Mouse (Mus musculus): ENCODE results near the gene Fam189b.
A peak's percentile ranks its signal among the peaks of the same experiment; 100 is the strongest.
"Not testable (repeated sequence)": the region's sequence is repeated elsewhere in the genome, so short reads cannot be mapped to it uniquely, and the experiment has no call there.

Fam189b gene

GRCm38 (mm10) chr3:89202253-89203141 is 19.6 kb downstream of the Fam189b start, which contains the start of gene Gba:
Gene Gba, plus strand, starts transcription at chr3:89202928.
- DNase-seq (ENCODE audit: low read depth, low spot score) = peak; percentile 91

- no peak for DNase-seq (ENCODE audit: low read depth, low spot score)
Observed at GRCm38 (mm10) chr3:89203142-89203514, 20.2 kb downstream of the Fam189b start.

- DNase-seq (ENCODE audit: low read depth, low spot score) = no peak
Observed at GRCm38 (mm10) chr3:89206079-89206478, 23.1 kb downstream of the Fam189b start.

GRCm38 (mm10) chr3:89206695-89207094 is 23.8 kb downstream of the Fam189b start:
- DNase-seq (ENCODE audit: low read depth, low spot score) = no peak

- no peak for DNase-seq (ENCODE audit: low read depth, low spot score)
Observed at GRCm38 (mm10) chr3:89208075-89208657, 25.2 kb downstream of the Fam189b start.

- DNase-seq (ENCODE audit: low read depth, low spot score) = no peak
Observed at GRCm38 (mm10) chr3:89208736-89209135, 25.8 kb downstream of the Fam189b start.

GRCm38 (mm10) chr3:89209731-89210130 is 26.8 kb downstream of the Fam189b start:
- DNase-seq (ENCODE audit: low read depth, low spot score) = no peak

- no peak for DNase-seq (ENCODE audit: low read depth, low spot score)
Observed at GRCm38 (mm10) chr3:89210162-89210561, 27.2 kb downstream of the Fam189b start.

GRCm38 (mm10) chr3:89210731-89211130 is 27.8 kb downstream of the Fam189b start:
- DNase-seq (ENCODE audit: low read depth, low spot score) = no peak

GRCm38 (mm10) chr3:89213803-89214530 is 31.0 kb downstream of the Fam189b start:
- DNase-seq (ENCODE audit: low read depth, low spot score) = peak; percentile 95

- DNase-seq (ENCODE audit: low read depth, low spot score) = no peak
Observed at GRCm38 (mm10) chr3:89214681-89215411, 31.9 kb downstream of the Fam189b start, which contains the start of gene Thbs3. Gene Thbs3, plus strand, starts transcription at chr3:89215180.

GRCm38 (mm10) chr3:89215853-89216252 is 32.9 kb downstream of the Fam189b start:
- peak; percentile 84 for DNase-seq (ENCODE audit: low read depth, low spot score)

- not testable (repeated sequence) for DNase-seq (ENCODE audit: low read depth, low spot score)
Observed at GRCm38 (mm10) chr3:89216407-89216806, 33.5 kb downstream of the Fam189b start.

GRCm38 (mm10) chr3:89218271-89218670 is 35.3 kb downstream of the Fam189b start:
- no peak for DNase-seq (ENCODE audit: low read depth, low spot score)

GRCm38 (mm10) chr3:89219546-89219945 is 36.6 kb downstream of the Fam189b start:
- no peak for DNase-seq (ENCODE audit: low read depth, low spot score)

- no peak for DNase-seq (ENCODE audit: low read depth, low spot score)
Observed at GRCm38 (mm10) chr3:89221167-89221566, 38.2 kb downstream of the Fam189b start.

- DNase-seq (ENCODE audit: low read depth, low spot score) = no peak
Observed at GRCm38 (mm10) chr3:89224796-89225195, 41.9 kb downstream of the Fam189b start.

- no peak for DNase-seq (ENCODE audit: low read depth, low spot score)
Observed at GRCm38 (mm10) chr3:89225321-89225815, 42.4 kb downstream of the Fam189b start.

- DNase-seq (ENCODE audit: low read depth, low spot score) = no peak
Observed at GRCm38 (mm10) chr3:89225918-89226317, 43.0 kb downstream of the Fam189b start.

GRCm38 (mm10) chr3:89226361-89226760 is 43.4 kb downstream of the Fam189b start:
- DNase-seq (ENCODE audit: low read depth, low spot score) = no peak

GRCm38 (mm10) chr3:89226900-89227299 is 44.0 kb downstream of the Fam189b start, which contains the start of gene Mtx1:
Gene Mtx1, minus strand, starts transcription at chr3:89227088.
- DNase-seq (ENCODE audit: low read depth, low spot score) = no peak
